Mouse (Mus musculus): Measurements from ENCODE around the gene Brpf1.

- no peak for TF ChIP-seq GATA1 (IDR thresholded peaks at IDR 0.05; ENCODE audit: borderline replicate concordance, low read length)
- no peak for TF ChIP-seq FLI1 (IDR thresholded peaks at IDR 0.05; ENCODE audit: low read length)
These were observed 25.3 kb upstream of the Brpf1 start for GRCm38 (mm10) chr6:113281676-113282075.

Data from megakaryocyte, embryonic 14.5 days (primary cell).